Mouse (Mus musculus) embryonic fibroblast, embryonic 13.5 days (primary cell): ENCODE results near the gene Mybph.

ENCODE experiments used
- CTCF ChIP-seq: IDR thresholded peaks from 2 replicates; pipeline ENCODE4 v1.5.1; 2011; ENCODE audit warnings: mild to moderate bottlenecking, control low read depth, low read length, moderate library complexity, borderline replicate concordance; ENCODE audit not compliant: insufficient read depth
- POLR2A ChIP-seq: IDR thresholded peaks from 2 replicates; pipeline ENCODE4 v1.6.1; 2011; ENCODE audit warnings: low read depth, mild to moderate bottlenecking, control low read depth, low read length, moderate library complexity

GRCm38 (mm10) chr1:134210179-134210755 lies 17.0 kb downstream of the Mybph start:
- TF ChIP-seq CTCF (no peak), POLR2A (no peak)
